Mouse (Mus musculus) midbrain, embryonic 11.5 days (tissue): ENCODE data around the gene Arid5b. TPM values are rescaled to one million over a fixed set of nuclear protein-coding genes. Genes with fewer than 3 reads are reported as not detected.
A peak's percentile ranks its signal among the peaks of the same experiment; 100 is the strongest.

ENCODE experiments used
- ATAC-seq: fragments of 200-750 bp; cut with Nextera tagmentation; 2 replicates; pipeline ENCODE4 v1.8.0; 2017; ENCODE audit warnings: moderate TSS enrichment, moderate library complexity; ENCODE audit not compliant: low FRiP score
- DNase-seq: peaks from one replicate; pipeline ENCODE4 v3.0.0; 2015; ENCODE audit warnings: low spot score; ENCODE audit errors: missing footprints
- H3K27ac ChIP-seq: fragments of 300-500 bp; sonication (generic); 2 replicates; pipeline ENCODE4 v1.5.1; 2014; ENCODE audit warnings: low read depth, low read length
- H3K27me3 ChIP-seq: fragments of 300-500 bp; sonication (generic); 2 replicates; pipeline ENCODE4 v1.6.1; 2014; ENCODE audit warnings: mild to moderate bottlenecking, low read length, moderate library complexity, mixed read lengths; ENCODE audit not compliant: control insufficient read depth, insufficient read depth
- H3K36me3 ChIP-seq: fragments of 300-500 bp; sonication (generic); 2 replicates; pipeline ENCODE4 v1.6.1; 2014; ENCODE audit warnings: mild to moderate bottlenecking, low read length, moderate library complexity, mixed read lengths; ENCODE audit not compliant: control insufficient read depth, insufficient read depth
- H3K4me1 ChIP-seq: fragments of 300-500 bp; sonication (generic); 2 replicates; pipeline ENCODE4 v1.6.1; 2014; ENCODE audit warnings: low read length; ENCODE audit not compliant: control insufficient read depth, insufficient read depth
- H3K4me2 ChIP-seq: fragments of 300-500 bp; sonication (generic); 2 replicates; pipeline ENCODE4 v1.6.1; 2014; ENCODE audit warnings: mild to moderate bottlenecking, moderate library complexity
- H3K4me3 ChIP-seq: fragments of 300-500 bp; sonication (generic); 2 replicates; pipeline ENCODE4 v1.5.1; 2014; ENCODE audit warnings: low read depth, low read length
- H3K9ac ChIP-seq: fragments of 300-500 bp; sonication (generic); 2 replicates; pipeline ENCODE4 v1.6.1; 2014; ENCODE audit warnings: low read length
- H3K9me3 ChIP-seq: fragments of 300-500 bp; sonication (generic); 2 replicates; pipeline ENCODE4 v1.6.1; 2016; ENCODE audit warnings: low read length; ENCODE audit not compliant: control insufficient read depth
- WGBS: fragments of 180-500 bp; shearing (Covaris S2); extraction: QIAGEN DNeasy Blood & Tissue Kit; methylation state at CpG from one replicate; pipeline ENCODE4 v1.1.7; 2014; 5-methylcytosine and 5-hydroxymethylcytosine counted together
- polyA plus RNA-seq: library from polyadenylated mRNA; unstranded; fragments of >200 nt; fragmentation: Nextera tagmentation; extraction: Ambion mirVana; gene quantifications from 2 replicates; pipeline ENCODE4 v1.2.1, GENCODE M21; 2014

The Arid5b gene
- polyA plus RNA-seq, 1 experiment from 2014 or later: 13.4 TPM

GRCm38 (mm10) chr10:68167118-68167517 lies 111.4 kb downstream of the Arid5b start:
- Histone ChIP-seq H3K4me1 (0 out of 2 replicates have a peak, but pooled peaks cover 4% of the 10 kb centered on the region), H3K9me3 (no peaks in the 10 kb centered on the region), H3K27me3 (no peaks in the 10 kb centered on the region), H3K4me3 (no peak overlapping the region), H3K9ac (no peak overlapping the region), H3K36me3 (no peaks in the 10 kb centered on the region), H3K27ac (0 out of 2 replicates have a peak overlapping the region, but pooled peaks have one; percentile 13), H3K4me2 (no peak overlapping the region)
- WGBS: 74% methylated on average over 4 of the region's 4 CpGs
- ATAC-seq: no peak
- DNase-seq: peak; percentile 37

- no peak overlapping the region for H3K4me3 ChIP-seq
- no peaks in the 10 kb centered on the region for H3K27me3 ChIP-seq
- 88% methylated on average over 2 of the region's 2 CpGs for WGBS
- H3K4me1 ChIP-seq: 0 out of 2 replicates have a peak, but pooled peaks cover 4% of the 10 kb centered on the region
- DNase-seq: peak; percentile 6
- no peaks in the 10 kb centered on the region for H3K36me3 ChIP-seq
- no peak overlapping the region for H3K4me2 ChIP-seq
- 0 out of 2 replicates have a peak overlapping the region, but pooled peaks have one; percentile 13 for H3K27ac ChIP-seq
- ATAC-seq: no peak
- no peaks in the 10 kb centered on the region for H3K9me3 ChIP-seq
- no peak overlapping the region for H3K9ac ChIP-seq
Measured at GRCm38 (mm10) chr10:68166695-68167086, 111.8 kb downstream of the Arid5b start.

GRCm38 (mm10) chr10:68165709-68166694 lies 112.5 kb downstream of the Arid5b start:
- no peak overlapping the region for H3K27ac ChIP-seq
- DNase-seq (peak; percentile 76), ATAC-seq (no peak)
- no peak overlapping the region for H3K4me3 ChIP-seq
- no peak overlapping the region for H3K4me2 ChIP-seq
- no peak overlapping the region for H3K9ac ChIP-seq
- 0 out of 2 replicates have a peak, but pooled peaks cover 4% of the 10 kb centered on the region for H3K4me1 ChIP-seq
- 69% methylated on average over 10 of the region's 10 CpGs for WGBS
- H3K36me3 ChIP-seq: no peaks in the 10 kb centered on the region
- H3K27me3 ChIP-seq: no peaks in the 10 kb centered on the region
- no peaks in the 10 kb centered on the region for H3K9me3 ChIP-seq

GRCm38 (mm10) chr10:68164723-68165706 lies 113.5 kb downstream of the Arid5b start:
- Histone ChIP-seq H3K9ac (no peak overlapping the region), H3K4me1 (0 out of 2 replicates have a peak, but pooled peaks cover 4% of the 10 kb centered on the region), H3K27me3 (no peaks in the 10 kb centered on the region), H3K36me3 (no peaks in the 10 kb centered on the region), H3K9me3 (no peaks in the 10 kb centered on the region), H3K27ac (no peak overlapping the region), H3K4me2 (no peak overlapping the region), H3K4me3 (no peak overlapping the region)
- no peak for ATAC-seq
- WGBS: 76% methylated on average over 8 of the region's 8 CpGs
- DNase-seq: peak; percentile 73

GRCm38 (mm10) chr10:68164137-68164536 lies 114.4 kb downstream of the Arid5b start:
- Histone ChIP-seq H3K4me3 (no peak overlapping the region), H3K4me1 (0 out of 2 replicates have a peak, but pooled peaks cover 4% of the 10 kb centered on the region), H3K4me2 (no peak overlapping the region), H3K36me3 (no peaks in the 10 kb centered on the region), H3K27me3 (no peaks in the 10 kb centered on the region), H3K27ac (no peak overlapping the region), H3K9me3 (no peaks in the 10 kb centered on the region), H3K9ac (no peak overlapping the region)
- WGBS: 90% methylated on average over 2 of the region's 2 CpGs
- ATAC-seq (no peak), DNase-seq (peak; percentile 45)

GRCm38 (mm10) chr10:68159759-68160158 lies 118.8 kb downstream of the Arid5b start:
- H3K27ac ChIP-seq: no peak overlapping the region
- H3K9ac ChIP-seq: no peak overlapping the region
- ATAC-seq (no peak), DNase-seq (no peak)
- H3K9me3 ChIP-seq: no peaks in the 10 kb centered on the region
- H3K27me3 ChIP-seq: no peaks in the 10 kb centered on the region
- WGBS: 92% methylated on average over 9 of the region's 9 CpGs
- H3K4me2 ChIP-seq: no peak overlapping the region
- no peak overlapping the region for H3K4me3 ChIP-seq
- no peaks in the 10 kb centered on the region for H3K36me3 ChIP-seq
- no peaks in the 10 kb centered on the region; the same call in 1 of the 2 replicates for H3K4me1 ChIP-seq

- H3K9ac ChIP-seq: no peak overlapping the region
- no peaks in the 10 kb centered on the region for H3K36me3 ChIP-seq
- no peak overlapping the region for H3K4me3 ChIP-seq
- H3K9me3 ChIP-seq: no peaks in the 10 kb centered on the region
- no peaks in the 10 kb centered on the region for H3K27me3 ChIP-seq
- DNase-seq: no peak
- H3K4me2 ChIP-seq: no peak overlapping the region
- ATAC-seq: no peak
- WGBS: 92% methylated on average over 5 of the region's 5 CpGs
- H3K27ac ChIP-seq: no peak overlapping the region
- peaks cover 3% of the 10 kb centered on the region for H3K4me1 ChIP-seq
Measured at GRCm38 (mm10) chr10:68158555-68158954, 120.0 kb downstream of the Arid5b start.

GRCm38 (mm10) chr10:68157511-68157910 lies 121.0 kb downstream of the Arid5b start:
- Histone ChIP-seq H3K9ac (no peak overlapping the region), H3K36me3 (no peaks in the 10 kb centered on the region)
- DNase-seq: no peak

More at GRCm38 (mm10) chr10:68157511-68157910, 121.0 kb downstream of the Arid5b start:
- 71% methylated on average over 8 of the region's 8 CpGs for WGBS
- peaks cover 8% of the 10 kb centered on the region for H3K4me1 ChIP-seq
- H3K4me3 ChIP-seq: no peak overlapping the region
- no peak for ATAC-seq
- no peaks in the 10 kb centered on the region for H3K27me3 ChIP-seq
- no peaks in the 10 kb centered on the region for H3K9me3 ChIP-seq
- H3K4me2 ChIP-seq: no peak overlapping the region
- no peak overlapping the region for H3K27ac ChIP-seq
